Mouse (Mus musculus) heart, embryonic 16.5 days (tissue): ENCODE results near the gene Dock9. TPM values are rescaled to one million over a fixed set of nuclear protein-coding genes. Genes with fewer than 3 reads are reported as not detected.

Experiments
- ATAC-seq: fragments of 200-750 bp; cut with Nextera tagmentation; replicated peaks from 2 replicates; pipeline ENCODE4 v1.8.0; 2017; ENCODE audit warnings: moderate number of reproducible peaks; ENCODE audit not compliant: insufficient read depth, low FRiP score; ENCODE audit errors: extremely low read depth
- H3K27ac ChIP-seq: fragments of 300-500 bp; sonication (generic); 2 replicates; pipeline ENCODE4 v1.5.1; 2014; ENCODE audit warnings: mild to moderate bottlenecking, low read length, control low read depth, moderate library complexity
- H3K27me3 ChIP-seq: fragments of 300-500 bp; sonication (generic); 2 replicates; pipeline ENCODE4 v1.6.1; 2014; ENCODE audit warnings: low read length, mixed read lengths; ENCODE audit not compliant: control insufficient read depth, insufficient read depth
- H3K36me3 ChIP-seq: fragments of 300-500 bp; sonication (generic); 2 replicates; pipeline ENCODE4 v1.6.1; 2014; ENCODE audit not compliant: control insufficient read depth, insufficient read depth
- H3K4me1 ChIP-seq: fragments of 300-500 bp; sonication (generic); 2 replicates; pipeline ENCODE4 v1.6.1; 2014; ENCODE audit warnings: low read length, mixed read lengths; ENCODE audit not compliant: control insufficient read depth, insufficient read depth
- H3K4me2 ChIP-seq: fragments of 300-500 bp; sonication (generic); 2 replicates; pipeline ENCODE4 v1.6.1; 2014; ENCODE audit warnings: low read depth, mild to moderate bottlenecking, control low read depth, low read length
- H3K4me3 ChIP-seq: fragments of 300-500 bp; sonication (generic); 2 replicates; pipeline ENCODE4 v1.5.1; 2014; ENCODE audit warnings: mild to moderate bottlenecking, control low read depth, low read length
- H3K9ac ChIP-seq: fragments of 300-500 bp; sonication (generic); 2 replicates; pipeline ENCODE4 v1.6.1; 2014; ENCODE audit warnings: low read length, control low read depth
- H3K9me3 ChIP-seq: fragments of 300-500 bp; sonication (generic); replicated peaks from 2 replicates; pipeline ENCODE4 v1.6.1; 2016; ENCODE audit warnings: low read length; ENCODE audit not compliant: control insufficient read depth
- WGBS: fragments of 180-500 bp; shearing (Covaris S2); extraction: QIAGEN DNeasy Blood & Tissue Kit; methylation state at CpG from one replicate; pipeline ENCODE4 v1.1.7; 2014; 5-methylcytosine and 5-hydroxymethylcytosine counted together
- polyA plus RNA-seq: library from polyadenylated mRNA; unstranded; fragments of >200 nt; fragmentation: Nextera tagmentation; extraction: Ambion mirVana; gene quantifications from 2 replicates; pipeline ENCODE4 v1.2.1, GENCODE M21; 2015

The Dock9 gene
- polyA plus RNA-seq, 1 experiment from 2014 or later: 5.1 TPM

DNA sequence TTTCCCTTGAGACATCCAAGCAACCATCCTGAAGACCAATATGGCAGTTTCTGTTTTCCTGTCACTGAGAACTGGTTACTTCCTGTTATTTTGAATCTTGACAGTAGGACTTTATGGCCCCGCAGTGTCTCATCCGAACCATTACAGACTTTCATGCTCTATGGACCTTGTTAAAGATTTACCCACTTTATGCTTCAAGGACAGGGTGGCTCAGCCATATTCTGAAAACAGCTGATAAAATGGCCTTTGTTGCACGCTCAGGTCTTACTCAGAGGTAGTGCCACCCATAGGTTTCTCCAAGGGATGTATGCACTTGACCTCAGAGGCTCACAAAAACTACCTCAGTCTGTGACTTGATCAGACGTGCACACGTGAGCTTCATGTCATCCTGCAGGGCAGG, 224.2 kb downstream of the Dock9 start:
- Histone ChIP-seq H3K4me2 (no peak overlapping the region), H3K9ac (no peak overlapping the region), H3K27me3 (no peaks in the 10 kb centered on the region), H3K9me3 (no peaks in the 10 kb centered on the region), H3K27ac (no peak overlapping the region), H3K4me1 (no peaks in the 10 kb centered on the region), H3K36me3 (no peaks in the 10 kb centered on the region; the same call in 1 of the 2 replicates), H3K4me3 (no peak overlapping the region)
- 89% methylated on average over 5 of the region's 5 CpGs for WGBS
- ATAC-seq: no peak

DNA sequence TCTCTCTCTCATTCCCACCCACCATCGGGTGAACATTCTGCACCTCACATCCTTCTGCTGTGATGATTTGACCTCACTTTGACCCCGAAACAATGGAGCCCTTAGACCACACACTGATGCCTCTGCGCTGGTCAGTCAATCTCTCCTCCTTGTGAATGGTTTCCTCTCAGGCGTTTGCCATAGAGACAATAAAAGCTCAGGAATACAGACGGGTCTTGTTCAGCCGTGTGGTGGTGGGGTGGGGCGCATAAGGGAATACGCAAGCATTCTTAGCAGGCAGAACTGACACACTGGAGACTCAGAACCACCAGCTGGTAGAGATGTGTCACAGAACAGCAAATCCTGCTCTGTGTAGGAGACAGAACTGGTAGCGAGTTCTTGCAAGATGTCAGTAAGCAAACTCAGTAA, 230.8 kb downstream of the Dock9 start:
- Histone ChIP-seq H3K4me3 (no peak overlapping the region), H3K9ac (no peak overlapping the region), H3K27ac (no peak overlapping the region), H3K4me1 (no peaks in the 10 kb centered on the region), H3K27me3 (no peaks in the 10 kb centered on the region), H3K36me3 (no peaks in the 10 kb centered on the region), H3K4me2 (no peak overlapping the region), H3K9me3 (no peaks in the 10 kb centered on the region)
- ATAC-seq: no peak
- WGBS: 59% methylated on average over 9 of the region's 9 CpGs

DNA sequence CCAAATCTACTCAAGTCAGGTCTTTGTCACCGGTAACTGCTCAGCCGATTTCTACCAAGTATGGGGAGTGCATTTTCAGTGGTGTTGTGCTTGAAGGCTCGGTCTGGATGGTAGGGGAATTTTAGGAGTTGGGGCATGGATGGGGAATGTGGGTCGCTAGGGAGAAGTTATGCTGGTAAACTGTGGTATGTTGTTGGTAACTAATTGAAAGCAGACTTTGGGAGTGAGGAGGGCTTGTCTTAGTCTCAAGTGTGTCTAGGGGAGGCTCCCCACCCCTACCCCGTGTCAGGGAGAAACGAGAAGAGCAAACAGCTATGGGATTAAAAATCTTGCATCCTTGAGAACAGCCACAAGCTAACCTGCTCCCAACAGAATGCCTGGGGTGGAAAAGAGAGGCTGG, 231.7 kb downstream of the Dock9 start:
- Histone ChIP-seq H3K4me1 (no peaks in the 10 kb centered on the region), H3K4me3 (no peak overlapping the region), H3K9ac (no peak overlapping the region), H3K4me2 (no peak overlapping the region), H3K27me3 (no peaks in the 10 kb centered on the region), H3K27ac (no peak overlapping the region), H3K36me3 (no peaks in the 10 kb centered on the region), H3K9me3 (no peaks in the 10 kb centered on the region)
- no peak for ATAC-seq
- 69% methylated on average over 6 of the region's 6 CpGs for WGBS

DNA sequence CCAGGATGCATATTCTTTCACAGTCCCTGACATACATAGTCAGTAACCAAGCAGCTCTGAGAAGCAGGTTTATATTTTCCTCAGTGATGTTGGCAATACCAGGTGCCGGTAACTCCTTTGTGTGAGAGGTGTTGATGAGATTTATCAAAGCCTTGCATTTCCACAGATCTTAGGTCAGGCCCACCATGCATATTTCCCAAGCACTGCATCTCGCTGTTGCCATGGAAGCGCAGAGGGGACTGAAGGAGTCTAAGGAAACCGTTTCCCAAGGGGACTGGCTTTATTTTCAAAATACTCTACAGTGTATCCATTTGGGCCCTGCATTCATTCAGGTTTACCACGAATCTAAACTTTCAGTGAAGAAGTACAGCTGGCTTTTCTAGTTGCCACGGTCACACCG, 233.0 kb downstream of the Dock9 start:
- Histone ChIP-seq H3K4me2 (no peak overlapping the region), H3K9ac (no peak overlapping the region), H3K27me3 (no peaks in the 10 kb centered on the region), H3K4me1 (no peaks in the 10 kb centered on the region), H3K9me3 (no peaks in the 10 kb centered on the region), H3K4me3 (no peak overlapping the region), H3K27ac (no peak overlapping the region), H3K36me3 (no peaks in the 10 kb centered on the region)
- WGBS: 71% methylated on average over 7 of the region's 7 CpGs
- no peak for ATAC-seq

DNA sequence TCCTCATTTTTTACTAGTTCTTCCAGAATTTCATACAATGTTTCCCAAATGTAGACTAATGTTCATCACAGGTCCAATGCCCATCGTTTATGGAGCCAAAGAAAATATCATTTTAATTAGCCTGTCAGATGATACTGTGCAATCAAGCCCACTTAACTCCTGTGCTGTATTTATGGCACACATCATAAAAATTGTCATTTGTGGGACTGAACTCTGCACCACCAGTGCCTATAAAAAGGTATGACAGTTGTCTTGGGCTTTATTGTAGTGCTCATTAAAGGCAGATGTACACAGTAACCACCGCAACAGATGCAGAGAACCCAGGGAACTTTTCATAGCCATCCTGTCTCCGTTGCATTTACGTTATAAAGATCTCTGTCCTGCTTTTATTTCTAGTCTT, 233.7 kb downstream of the Dock9 start:
- 81% methylated on average over 4 of the region's 4 CpGs for whole genome bisulfite sequencing
- Histone ChIP-seq H3K27ac (no peak overlapping the region), H3K4me2 (no peak overlapping the region), H3K4me3 (no peak overlapping the region), H3K9ac (no peak overlapping the region), H3K27me3 (no peaks in the 10 kb centered on the region), H3K9me3 (no peaks in the 10 kb centered on the region), H3K36me3 (no peaks in the 10 kb centered on the region), H3K4me1 (no peaks in the 10 kb centered on the region)
- ATAC-seq: no peak

DNA sequence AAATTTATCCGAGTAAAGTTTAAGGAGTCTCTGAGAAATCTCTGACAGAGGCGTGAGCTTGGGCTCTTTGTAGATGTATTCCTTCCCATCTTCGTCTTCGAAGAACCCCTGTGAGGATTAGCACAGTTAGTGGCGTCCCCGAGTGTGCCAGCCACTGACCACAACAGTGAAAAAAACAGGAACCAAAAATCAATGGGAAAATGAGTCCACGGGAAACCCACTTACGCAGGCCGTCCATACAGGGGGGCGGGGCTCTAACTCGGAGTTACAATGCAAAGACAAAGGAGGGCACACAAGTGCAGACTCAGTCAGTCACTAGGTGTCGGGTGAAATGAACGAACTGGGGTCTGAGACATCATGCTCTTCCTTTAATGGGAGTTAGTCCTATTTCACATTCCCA, 238.6 kb downstream of the Dock9 start:
- no peak for ATAC-seq
- Histone ChIP-seq H3K9me3 (no peaks in the 10 kb centered on the region), H3K36me3 (no peaks in the 10 kb centered on the region), H3K27ac (no peak overlapping the region), H3K4me1 (no peaks in the 10 kb centered on the region), H3K4me2 (no peak overlapping the region), H3K9ac (no peak overlapping the region), H3K4me3 (no peak overlapping the region), H3K27me3 (no peaks in the 10 kb centered on the region)
- 74% methylated on average over 13 of the region's 13 CpGs for WGBS

DNA sequence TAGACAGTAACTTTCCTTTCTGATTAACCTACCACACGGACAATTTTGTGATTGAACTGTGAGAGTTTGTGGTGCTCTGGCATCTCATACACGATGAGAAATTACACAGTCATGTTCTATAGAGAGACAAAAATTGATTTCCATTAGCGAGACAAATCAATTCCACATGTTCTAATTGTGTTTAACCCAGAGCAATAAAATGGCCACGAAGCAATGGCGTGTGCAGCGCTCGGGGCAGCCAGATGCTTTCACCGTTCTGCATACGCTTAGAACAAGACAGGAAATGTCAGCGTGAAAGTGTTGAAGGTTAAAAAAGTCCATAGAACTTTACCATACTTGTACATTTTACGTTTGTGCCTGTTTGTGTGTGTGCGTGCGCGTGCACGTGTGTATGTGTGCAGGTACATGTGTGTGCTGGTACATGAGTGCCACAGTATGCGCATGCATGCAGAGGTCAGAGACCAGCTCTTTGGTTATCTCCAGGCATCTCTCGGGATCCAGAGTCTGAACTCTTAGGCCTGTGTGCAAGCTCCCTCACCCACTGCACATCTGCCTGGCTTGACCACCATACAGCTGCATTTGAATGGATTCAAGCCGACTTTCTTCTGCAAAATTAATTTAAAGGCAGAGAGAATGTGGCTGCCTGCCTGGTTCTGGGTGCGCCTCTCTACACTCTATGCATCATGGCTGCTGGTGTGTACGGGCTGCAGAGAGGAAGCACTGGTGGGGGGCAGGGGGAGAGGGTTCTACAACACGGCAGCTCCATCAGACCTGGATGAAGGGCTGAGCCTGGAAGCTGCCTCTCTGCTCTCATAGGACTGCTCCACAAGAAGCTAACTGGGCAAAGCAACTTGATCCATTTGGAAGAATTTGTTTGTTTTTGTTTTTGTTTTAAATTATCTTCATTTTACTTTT, 241.0 kb downstream of the Dock9 start:
- WGBS: 86% methylated on average over 21 of the region's 21 CpGs
- no peak for ATAC-seq
- H3K4me1 ChIP-seq: no peaks in the 10 kb centered on the region

DNA sequence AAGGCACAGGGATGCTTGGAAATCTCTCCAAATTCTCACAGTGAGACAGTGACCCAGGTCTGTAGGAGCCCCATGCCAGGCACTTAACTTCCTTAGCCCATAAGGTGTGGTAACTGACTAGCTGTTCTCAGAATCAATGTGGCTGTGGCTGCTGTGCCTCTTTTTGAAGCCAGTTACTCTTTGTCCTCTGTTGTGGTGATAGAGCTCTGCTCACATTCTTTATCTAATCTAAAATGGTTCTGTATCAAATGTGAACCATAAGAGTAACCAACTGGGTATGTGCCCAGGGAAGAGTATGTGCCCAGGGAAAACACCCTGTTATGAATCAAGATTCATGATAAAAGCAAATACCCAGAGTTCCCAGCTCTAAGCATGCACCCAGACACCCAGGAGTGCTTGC, 243.9 kb downstream of the Dock9 start:
- Histone ChIP-seq H3K4me2 (no peak overlapping the region), H3K4me1 (no peaks in the 10 kb centered on the region), H3K9ac (no peak overlapping the region), H3K4me3 (no peak overlapping the region), H3K27ac (no peak overlapping the region), H3K36me3 (no peaks in the 10 kb centered on the region), H3K27me3 (no peaks in the 10 kb centered on the region), H3K9me3 (no peaks in the 10 kb centered on the region)
- no peak; the same call in 1 of the 2 replicates for ATAC-seq

More for the DNA sequence above, 241.0 kb downstream of the Dock9 start:
- Histone ChIP-seq H3K27me3 (no peaks in the 10 kb centered on the region), H3K4me3 (no peak overlapping the region), H3K9me3 (no peaks in the 10 kb centered on the region), H3K4me2 (no peak overlapping the region), H3K9ac (no peak overlapping the region), H3K36me3 (no peaks in the 10 kb centered on the region), H3K27ac (no peak overlapping the region)

DNA sequence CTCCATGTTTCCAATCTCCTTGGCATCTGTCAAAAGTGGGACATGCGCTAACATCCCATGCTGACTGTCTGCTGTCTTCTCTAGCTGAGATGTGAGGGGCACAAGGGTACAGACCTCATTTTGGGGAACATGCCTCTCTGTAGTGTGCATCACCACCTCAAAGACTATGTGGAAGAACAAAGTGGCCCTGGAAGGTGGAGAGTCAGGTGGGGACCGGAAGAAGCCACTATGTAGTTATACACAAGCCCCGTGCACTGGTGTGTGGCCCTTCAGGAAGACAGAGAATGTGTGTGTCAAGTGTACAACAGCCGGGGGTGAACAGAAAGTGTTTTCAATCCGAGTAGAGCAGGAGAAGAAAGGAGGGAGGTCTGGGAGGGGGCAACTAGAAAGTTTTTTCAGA, 245.1 kb downstream of the Dock9 start:
- Histone ChIP-seq H3K27me3 (no peaks in the 10 kb centered on the region), H3K4me2 (no peak overlapping the region), H3K9ac (no peak overlapping the region), H3K4me3 (no peak overlapping the region), H3K27ac (no peak overlapping the region), H3K36me3 (no peaks in the 10 kb centered on the region), H3K4me1 (peaks cover 4% of the 10 kb centered on the region), H3K9me3 (no peaks in the 10 kb centered on the region)
- ATAC-seq: peak; percentile 55
- WGBS: 68% methylated on average over 5 of the region's 5 CpGs
